Mouse (Mus musculus) hindbrain, embryonic 11.5 days (tissue): ENCODE results near the gene Wnt11. TPM values are rescaled to one million over a fixed set of nuclear protein-coding genes. Genes with fewer than 3 reads are reported as not detected.

Experiments used
- ATAC-seq: fragments of 200-750 bp; cut with Nextera tagmentation; 2 replicates; pipeline ENCODE4 v1.8.0; 2017; ENCODE audit warnings: mild to moderate bottlenecking, moderate TSS enrichment, moderate library complexity; ENCODE audit not compliant: low FRiP score
- DNase-seq: peaks from one replicate; pipeline ENCODE4 v3.0.0-alpha.2; 2015; ENCODE audit warnings: low spot score
- H3K27ac ChIP-seq: fragments of 300-500 bp; sonication (generic); 2 replicates; pipeline ENCODE4 v1.5.1; 2014; ENCODE audit warnings: mild to moderate bottlenecking, low read depth, low read length
- H3K27me3 ChIP-seq: fragments of 300-500 bp; sonication (generic); 2 replicates; pipeline ENCODE4 v1.6.1; 2014; ENCODE audit warnings: mild to moderate bottlenecking, low read length, moderate library complexity, mixed read lengths; ENCODE audit not compliant: control insufficient read depth, insufficient read depth
- H3K36me3 ChIP-seq: fragments of 300-500 bp; sonication (generic); 2 replicates; pipeline ENCODE4 v1.6.1; 2014; ENCODE audit warnings: mild to moderate bottlenecking, low read length, moderate library complexity, mixed read lengths; ENCODE audit not compliant: control insufficient read depth, insufficient read depth
- H3K4me1 ChIP-seq: fragments of 300-500 bp; sonication (generic); replicated peaks from 2 replicates; pipeline ENCODE4 v1.6.1; 2014; ENCODE audit warnings: low read length, mixed read lengths; ENCODE audit not compliant: control insufficient read depth, insufficient read depth
- H3K4me2 ChIP-seq: fragments of 300-500 bp; sonication (generic); replicated peaks from 2 replicates; pipeline ENCODE4 v1.6.1; 2014; ENCODE audit warnings: mild to moderate bottlenecking, low read depth, low read length
- H3K4me3 ChIP-seq: fragments of 300-500 bp; sonication (generic); 2 replicates; pipeline ENCODE4 v1.5.1; 2014; ENCODE audit warnings: low read depth, low read length
- H3K9ac ChIP-seq: fragments of 300-500 bp; sonication (generic); 2 replicates; pipeline ENCODE4 v1.6.1; 2014; ENCODE audit warnings: low read depth, low read length
- H3K9me3 ChIP-seq: fragments of 300-500 bp; sonication (generic); 2 replicates; pipeline ENCODE4 v1.6.1; 2016; ENCODE audit warnings: low read length; ENCODE audit not compliant: control insufficient read depth
- WGBS: fragments of 180-500 bp; shearing (Covaris S2); extraction: QIAGEN DNeasy Blood & Tissue Kit; methylation state at CpG from one replicate; pipeline ENCODE4 v1.1.7; 2014; 5-methylcytosine and 5-hydroxymethylcytosine counted together
- polyA plus RNA-seq: library from polyadenylated mRNA; unstranded; fragments of >200 nt; fragmentation: Nextera tagmentation; extraction: Ambion mirVana; gene quantifications from 2 replicates; pipeline ENCODE4 v1.2.1, GENCODE M21; 2014

Wnt11 gene
- polyA plus RNA-seq, 1 experiment from 2014 or later = 3.5 TPM

DNA sequence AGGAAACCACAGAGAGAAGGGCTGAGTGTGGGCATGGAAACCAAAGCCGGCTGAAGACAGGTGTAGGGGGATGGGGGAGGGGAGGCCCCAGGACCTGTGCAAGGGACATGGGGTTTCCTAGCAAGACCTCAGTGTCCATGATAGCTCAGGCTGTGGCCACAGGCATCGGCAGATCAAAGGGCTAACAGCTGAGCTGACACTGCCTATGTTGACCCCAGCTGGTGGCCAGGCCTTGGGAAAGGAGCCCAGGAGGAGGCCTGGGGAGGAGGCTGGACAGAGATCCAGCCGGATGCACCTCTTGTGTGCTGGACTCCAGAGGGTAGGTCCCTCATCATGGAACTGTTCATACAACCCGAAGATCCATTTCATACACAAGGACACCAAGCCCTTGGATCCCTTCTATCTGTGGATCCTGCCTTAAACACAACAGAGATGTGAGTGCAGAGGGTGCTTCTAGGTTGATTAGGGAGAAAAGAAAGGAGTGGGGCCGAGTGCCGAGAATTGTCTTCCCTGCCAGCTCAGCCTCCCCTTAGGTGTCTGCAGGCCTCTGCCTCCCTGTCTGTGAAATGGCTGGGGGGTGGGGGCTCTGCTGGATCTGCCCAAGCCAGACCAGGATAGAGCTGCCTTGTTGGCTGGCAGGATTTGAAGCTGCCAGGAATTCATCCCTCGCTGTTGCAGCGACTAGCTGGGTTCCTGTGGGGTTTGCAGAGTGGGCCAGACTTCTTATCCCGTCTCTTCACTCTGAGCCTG lies 29.2 kb downstream of the Wnt11 start:
- no peak for DNase-seq
- H3K36me3 ChIP-seq = no peaks in the 10 kb centered on the region

DNA sequence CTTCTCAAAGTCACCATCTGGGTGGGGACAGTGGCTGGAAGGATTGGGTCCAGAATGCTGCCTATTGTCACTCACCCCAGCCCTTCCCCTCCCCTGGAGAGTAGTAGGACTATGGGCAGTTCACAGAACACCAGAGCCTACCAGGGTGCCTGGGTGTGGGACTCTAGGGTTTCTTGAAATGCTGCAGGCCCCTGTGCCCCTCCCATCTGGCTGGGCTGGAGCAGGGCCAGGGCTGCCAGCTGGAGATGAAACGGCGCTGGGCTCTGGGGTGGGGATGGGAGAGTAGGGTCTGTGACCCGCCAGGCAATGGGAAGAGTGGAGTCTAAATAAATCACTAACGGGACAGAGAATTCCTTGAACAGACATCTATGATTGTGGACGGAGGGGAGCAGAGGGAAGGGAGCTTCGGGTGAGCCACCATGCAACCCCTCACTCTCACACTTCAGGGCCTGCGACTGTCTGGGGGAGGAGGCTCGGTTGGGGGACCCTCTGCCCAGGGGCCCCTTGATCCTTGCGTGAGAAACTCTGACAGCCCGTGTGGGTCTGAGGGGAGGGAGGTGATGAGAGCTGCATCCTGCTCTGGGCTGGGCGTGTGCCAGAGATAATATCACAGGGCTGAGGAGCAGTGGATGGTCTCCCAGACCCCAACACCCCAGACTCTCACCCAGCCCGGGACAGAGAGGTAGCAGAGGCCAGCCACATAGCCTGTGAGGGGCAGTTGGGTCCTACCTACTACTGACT lies 32.3 kb downstream of the Wnt11 start:
- Histone ChIP-seq H3K4me3 (no peak overlapping the region), H3K4me2 (no peak overlapping the region), H3K9ac (no peak overlapping the region), H3K4me1 (peaks cover 2% of the 10 kb centered on the region; the same call in 1 of the 2 replicates), H3K9me3 (no peaks in the 10 kb centered on the region), H3K27ac (no peak overlapping the region), H3K36me3 (no peaks in the 10 kb centered on the region), H3K27me3 (no peaks in the 10 kb centered on the region)
- WGBS = 41% methylated on average over 12 of the region's 12 CpGs
- ATAC-seq (no peak), DNase-seq (no peak)

More for the DNA sequence above, 29.2 kb downstream of the Wnt11 start:
- H3K9ac ChIP-seq = no peak overlapping the region
- H3K4me3 ChIP-seq = no peak overlapping the region
- 41% methylated on average over 9 of the region's 9 CpGs for WGBS
- no peak overlapping the region for H3K27ac ChIP-seq
- H3K4me1 ChIP-seq = no peaks in the 10 kb centered on the region; the same call in 1 of the 2 replicates
- no peak overlapping the region for H3K4me2 ChIP-seq
- ATAC-seq = no peak
- no peaks in the 10 kb centered on the region for H3K9me3 ChIP-seq
- no peaks in the 10 kb centered on the region for H3K27me3 ChIP-seq

DNA sequence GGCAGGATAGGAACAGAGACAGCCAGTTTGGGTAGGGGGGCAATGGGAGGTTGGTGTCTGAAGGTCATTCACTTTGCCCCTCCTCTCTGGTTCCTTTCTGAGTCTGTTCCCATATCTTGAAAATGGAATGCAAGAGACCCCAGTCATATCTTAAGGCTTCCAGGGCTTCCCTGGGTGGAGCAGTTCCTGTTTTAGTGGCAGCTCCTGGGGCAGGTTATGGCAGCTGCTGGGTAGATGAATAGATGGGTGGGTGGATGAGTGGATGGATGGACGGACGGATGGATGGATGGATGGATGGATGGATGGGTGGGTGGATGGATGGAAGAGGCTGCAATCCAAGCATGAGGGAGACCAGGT lies 32.9 kb downstream of the Wnt11 start:
- Histone ChIP-seq H3K27ac (no peak overlapping the region), H3K4me2 (no peak overlapping the region)

DNA sequence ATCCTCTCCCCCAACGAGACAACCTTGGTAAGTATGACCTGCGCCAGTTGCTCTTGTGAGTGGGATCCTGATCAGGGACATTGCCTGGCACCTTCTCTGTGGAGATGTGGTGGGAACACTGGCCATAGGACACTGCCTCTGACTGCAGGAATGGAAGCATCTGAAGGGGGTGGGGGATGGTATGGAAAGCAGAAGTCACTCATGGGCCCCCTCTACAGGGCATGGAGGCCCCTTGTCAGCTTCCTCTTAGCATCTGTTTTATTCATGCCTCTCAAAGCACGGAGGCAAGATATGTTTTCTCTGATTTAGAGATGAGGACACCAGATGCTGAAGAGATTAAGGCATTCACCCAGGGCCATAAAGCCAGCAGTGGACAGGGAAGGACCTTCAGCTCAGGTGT lies 34.2 kb downstream of the Wnt11 start:
- DNase-seq (no peak), ATAC-seq (no peak)
- Histone ChIP-seq H3K27ac (no peak overlapping the region), H3K9ac (no peak overlapping the region), H3K4me2 (no peak overlapping the region), H3K4me3 (no peak overlapping the region), H3K9me3 (no peaks in the 10 kb centered on the region), H3K4me1 (peaks cover 2% of the 10 kb centered on the region; the same call in 1 of the 2 replicates), H3K27me3 (no peaks in the 10 kb centered on the region), H3K36me3 (no peaks in the 10 kb centered on the region)
- WGBS = 53% methylated on average over 3 of the region's 3 CpGs

More for the DNA sequence above, 32.9 kb downstream of the Wnt11 start:
- DNase-seq (no peak), ATAC-seq (no peak)
- Histone ChIP-seq H3K9me3 (no peaks in the 10 kb centered on the region), H3K9ac (no peak overlapping the region), H3K27me3 (no peaks in the 10 kb centered on the region), H3K4me3 (no peak overlapping the region), H3K36me3 (no peaks in the 10 kb centered on the region), H3K4me1 (peaks cover 2% of the 10 kb centered on the region; the same call in 1 of the 2 replicates)
- 91% methylated on average over 2 of the region's 2 CpGs for WGBS

DNA sequence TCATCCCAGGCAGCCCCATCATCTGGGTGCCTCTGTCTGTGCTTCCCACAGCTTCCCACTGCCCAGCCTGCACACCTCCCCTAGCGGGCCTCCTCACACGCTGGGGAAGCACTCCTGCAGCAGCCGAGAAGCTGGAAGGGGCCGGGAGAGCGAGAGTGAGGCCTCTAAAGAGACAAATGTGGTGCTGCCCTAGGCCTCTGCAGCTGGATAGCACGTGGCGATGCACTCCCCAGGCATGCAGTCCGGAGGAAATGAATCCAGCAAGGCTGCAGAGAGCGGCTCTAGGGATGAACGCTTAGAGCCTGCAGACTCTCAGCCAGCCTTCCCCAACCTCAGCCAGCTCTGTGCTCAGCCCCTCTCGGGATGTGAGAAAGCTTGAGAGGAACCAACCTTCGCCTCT lies 35.9 kb downstream of the Wnt11 start:
- H3K9ac ChIP-seq = no peak overlapping the region
- H3K4me1 ChIP-seq = peaks cover 2% of the 10 kb centered on the region; the same call in 1 of the 2 replicates
- H3K27ac ChIP-seq = no peak overlapping the region
- ATAC-seq = no peak
- H3K9me3 ChIP-seq = no peaks in the 10 kb centered on the region
- no peaks in the 10 kb centered on the region; the same call in 1 of the 2 replicates for H3K27me3 ChIP-seq
- H3K36me3 ChIP-seq = no peaks in the 10 kb centered on the region
- H3K4me2 ChIP-seq = no peak overlapping the region
- no peak for DNase-seq
- WGBS = 23% methylated on average over 12 of the region's 12 CpGs
- H3K4me3 ChIP-seq = no peak overlapping the region

DNA sequence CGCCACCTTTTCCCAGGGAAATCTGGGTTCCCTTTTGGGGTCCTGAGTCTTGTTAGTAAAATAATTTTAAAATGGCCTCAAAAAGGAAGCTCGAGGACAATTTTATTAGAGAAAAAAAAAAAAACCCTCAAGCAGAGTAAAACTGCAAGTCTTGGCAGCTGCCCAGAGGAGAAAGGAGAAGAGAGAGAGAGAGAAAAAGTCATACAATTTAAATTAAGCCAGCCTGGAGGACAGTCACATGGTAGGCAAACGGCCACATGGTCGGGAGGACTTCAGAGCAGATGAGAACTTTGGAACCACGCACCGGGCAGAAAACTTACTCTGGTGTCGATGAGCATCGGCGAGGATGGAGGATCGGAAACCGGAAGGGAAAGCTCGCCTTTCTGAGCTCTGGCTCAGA lies 37.0 kb downstream of the Wnt11 start:
- Histone ChIP-seq H3K9me3 (no peaks in the 10 kb centered on the region), H3K4me3 (no peak overlapping the region), H3K36me3 (no peaks in the 10 kb centered on the region), H3K4me1 (peaks cover 2% of the 10 kb centered on the region; the same call in 1 of the 2 replicates), H3K4me2 (no peak overlapping the region), H3K27me3 (no peaks in the 10 kb centered on the region; the same call in 1 of the 2 replicates), H3K27ac (no peak overlapping the region), H3K9ac (no peak overlapping the region)
- WGBS = 74% methylated on average over 12 of the region's 12 CpGs
- ATAC-seq = no peak
- DNase-seq = no peak

DNA sequence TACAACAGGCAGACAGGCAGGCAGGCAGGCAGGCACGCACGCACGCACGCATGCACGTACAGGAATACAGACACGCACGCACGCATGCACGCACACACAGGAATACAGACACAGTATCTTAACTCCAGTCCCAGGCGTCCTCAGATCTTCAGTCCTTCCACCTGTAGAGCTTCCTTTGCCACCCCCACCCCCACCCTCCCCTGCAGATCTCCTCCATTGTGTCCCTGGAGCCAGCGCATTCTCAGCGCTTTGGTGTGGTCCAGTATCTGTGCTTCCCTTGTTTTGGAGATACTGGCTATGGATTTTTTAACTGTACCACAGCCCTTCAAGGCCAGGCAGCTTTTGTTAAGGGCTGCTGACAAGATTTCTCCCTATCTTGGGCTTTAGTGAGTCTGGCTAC lies 38.4 kb downstream of the Wnt11 start:
- 84% methylated on average over 12 of the region's 12 CpGs for WGBS
- Histone ChIP-seq H3K27me3 (no peaks in the 10 kb centered on the region; the same call in 1 of the 2 replicates), H3K27ac (no peak overlapping the region), H3K4me3 (no peak overlapping the region), H3K9ac (no peak overlapping the region), H3K4me1 (peaks cover 2% of the 10 kb centered on the region; the same call in 1 of the 2 replicates), H3K36me3 (no peaks in the 10 kb centered on the region), H3K9me3 (no peaks in the 10 kb centered on the region), H3K4me2 (no peak overlapping the region)
- DNase-seq (no peak), ATAC-seq (no peak)

DNA sequence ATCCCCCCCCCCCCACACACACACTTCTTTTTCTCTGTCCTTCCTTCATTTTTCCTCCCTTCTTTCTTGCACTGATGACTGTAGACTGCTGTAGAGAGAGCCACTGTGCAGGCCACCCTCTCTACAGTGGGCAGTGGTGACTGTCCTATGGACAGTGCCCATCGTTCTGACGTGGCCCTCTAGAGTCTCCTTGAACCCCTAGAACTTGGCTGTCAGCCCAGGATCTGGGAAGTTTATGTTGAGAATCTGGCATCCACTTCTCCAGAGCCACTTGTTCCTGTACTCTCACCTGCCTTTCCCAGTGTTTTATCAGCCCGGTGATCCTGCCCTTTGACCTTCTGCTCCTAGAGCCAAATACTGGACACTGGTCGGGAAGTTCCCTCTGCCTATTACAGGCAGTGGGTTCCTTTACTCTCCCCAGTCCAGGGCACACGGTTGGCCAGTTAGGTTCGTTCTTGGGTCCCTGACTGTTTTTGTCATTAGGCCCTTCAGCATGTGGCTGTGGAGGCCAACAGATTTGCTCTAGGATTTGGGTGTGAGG lies 39.6 kb downstream of the Wnt11 start:
- DNase-seq = no peak
- Histone ChIP-seq H3K9ac (no peak overlapping the region), H3K36me3 (no peaks in the 10 kb centered on the region), H3K27me3 (no peaks in the 10 kb centered on the region; the same call in 1 of the 2 replicates), H3K4me1 (peaks cover 2% of the 10 kb centered on the region; the same call in 1 of the 2 replicates), H3K9me3 (no peaks in the 10 kb centered on the region), H3K4me3 (no peak overlapping the region), H3K4me2 (no peak overlapping the region), H3K27ac (no peak overlapping the region)
- ATAC-seq = no peak
- 68% methylated on average over 6 of the region's 6 CpGs for WGBS
